Comparison of ENCODE assay signal across 7 mouse cellular contexts in genomic region chr12:8443253-8443661, GRCm38 (mm10). TPM values are rescaled to one million over a fixed set of nuclear protein-coding genes. Genes with fewer than 3 reads are reported as not detected.
DNase-seq lines count a peak whose midpoint lies in the region; ATAC-seq and TF ChIP-seq lines count a peak whose summit lies in the region.

No protein-coding gene starts in this region.

- TF ChIP-seq EP300 in heart, adult 2 months (IDR thresholded peaks at IDR 0.05; ENCODE audit: insufficient read depth, low read depth, low read length) = peak; percentile 85; the same call in 1 of the 2 replicates

- H3K9ac ChIP-seq in heart, adult 2 months (ENCODE audit: low read depth, low read length) = no peak overlapping the region
- no peak overlapping the region for H3K9ac ChIP-seq in heart, embryonic 11.5 days (ENCODE audit: low read depth, low read length)

- peak; percentile 26; the same call in 1 of the 2 replicates for TF ChIP-seq POLR2A in heart, adult 2 months (IDR thresholded peaks at IDR 0.05; ENCODE audit: insufficient read depth, low read depth, low read length)

- peaks cover 16% of the 10 kb centered on the region for H3K36me3 ChIP-seq in heart, adult 2 months (ENCODE audit: control insufficient read depth, insufficient read depth, low read length)
- H3K36me3 ChIP-seq in heart, embryonic 11.5 days (ENCODE audit: control insufficient read depth, insufficient read depth, low read length) = no peaks in the 10 kb centered on the region

- peak overlapping the region; percentile 93 for H3K27ac ChIP-seq in heart, adult 2 months
- H3K27ac ChIP-seq in heart, embryonic 11.5 days (ENCODE audit: low read depth, low read length) = no peak overlapping the region

- peak; percentile 29 for TF ChIP-seq CTCF in heart, adult 2 months (IDR thresholded peaks at IDR 0.05)

- DNase-seq in heart, adult 2 months = peak; percentile 69 to 81
- peak; percentile 76 for DNase-seq in adrenal gland, postnatal 14 days
- DNase-seq in heart, postnatal 14 days = peak; percentile 47 to 61
- peak; percentile 74 for DNase-seq in kidney, postnatal 14 days
- DNase-seq in spleen, adult 12 weeks (ENCODE audit: low spot score) = no peak
- DNase-seq in spleen, postnatal 36 days (ENCODE audit: low spot score in 2 of 2) = no peak

- no peak overlapping the region for H3K4me3 ChIP-seq in heart, adult 2 months
- H3K4me3 ChIP-seq in heart, embryonic 11.5 days (ENCODE audit: low read depth, low read length) = no peak overlapping the region

- 17% methylated on average over 4 of the region's 4 CpGs for WGBS in heart, adult 2 months
- 54% methylated on average over 4 of the region's 4 CpGs for WGBS in heart, embryonic 11.5 days (ENCODE audit: insufficient replicate concordance)

- no peaks in the 10 kb centered on the region for H3K27me3 ChIP-seq in heart, adult 2 months (ENCODE audit: control insufficient read depth, insufficient read depth, low read length)
- H3K27me3 ChIP-seq in heart, embryonic 11.5 days (ENCODE audit: control insufficient read depth, insufficient read depth, low read length) = no peaks in the 10 kb centered on the region

- intact Hi-C loops in heart, adult 2 months (cut with DNase I) = loop anchor here (5.0 kb wide), 2 partner anchors 41 to 56 kb away; no protein-coding TSS in a partner anchor
- intact Hi-C loops in heart, postnatal 14 days (cut with DNase I) = loop anchor here (5.0 kb wide), 1 partner anchor 86 kb away; no protein-coding TSS in a partner anchor

- H3K9me3 ChIP-seq in heart, embryonic 11.5 days (replicated peaks; ENCODE audit: control insufficient read depth, low read length) = no peaks in the 10 kb centered on the region

- no peak for ATAC-seq in heart, embryonic 11.5 days (replicated peaks; ENCODE audit: insufficient number of reproducible peaks, low FRiP score, low TSS enrichment)

- H3K4me2 ChIP-seq in heart, embryonic 11.5 days = no peak overlapping the region

- peaks cover 40% of the 10 kb centered on the region for H3K4me1 ChIP-seq in heart, adult 2 months (ENCODE audit: control insufficient read depth, insufficient read depth, low read length)
- no peaks in the 10 kb centered on the region; the same call in 1 of the 2 replicates for H3K4me1 ChIP-seq in heart, embryonic 11.5 days (ENCODE audit: control insufficient read depth, insufficient read depth, low read length)

- no peaks in the 10 kb centered on the region for H3K79me2 ChIP-seq in heart, adult 2 months (replicated peaks; ENCODE audit: control insufficient read depth, insufficient read depth, low read length)

RNA-seq across cellular contexts. Expression of gene Rhob, which starts 56.6 kb away (rescaled TPM):
- total RNA-seq in heart, adult 2 months (2021) = 100 to 1,000 TPM; 163 to 193 TPM
- polyA plus RNA-seq in heart, adult 2 months (2012; rRNA removed) = 184 and 194 TPM in 2 replicates
- 54.8 and 57.2 TPM in 2 replicates for polyA plus RNA-seq in heart, embryonic 11.5 days (2014; fragmentation: Nextera tagmentation; extraction: Ambion mirVana)
- total RNA-seq in adrenal gland, postnatal 14 days (2021) = 201 and 234 TPM in 2 replicates
- 100 to 1,000 TPM; 220 to 235 TPM for total RNA-seq in heart, postnatal 14 days (2021)

Comparison
In these comparisons a context has a peak if more than half of its experiments do, and no peak if none do; other contexts are left out.
1. DNase-seq: peak in heart, adult 2 months (2 of 2), adrenal gland, postnatal 14 days (single experiment), heart, postnatal 14 days (2 of 2) and kidney, postnatal 14 days (single experiment); none in spleen, adult 12 weeks (single experiment) and spleen, postnatal 36 days (0 of 2).